Mouse (Mus musculus) mouse trophoblast stem cell (cell line): Measurements from ENCODE around the gene Gtf2ird1.

ENCODE experiments used
- in situ Hi-C, 2 experiments: fragments of 300-500 bp; cut with MseI, MboI; formaldehyde crosslinking; loops; 2 replicates in 1 of 2; 3 replicates in 1 of 2; pipeline ENCODE4 v1.15.1; 2025

The Gtf2ird1 gene

DNA sequence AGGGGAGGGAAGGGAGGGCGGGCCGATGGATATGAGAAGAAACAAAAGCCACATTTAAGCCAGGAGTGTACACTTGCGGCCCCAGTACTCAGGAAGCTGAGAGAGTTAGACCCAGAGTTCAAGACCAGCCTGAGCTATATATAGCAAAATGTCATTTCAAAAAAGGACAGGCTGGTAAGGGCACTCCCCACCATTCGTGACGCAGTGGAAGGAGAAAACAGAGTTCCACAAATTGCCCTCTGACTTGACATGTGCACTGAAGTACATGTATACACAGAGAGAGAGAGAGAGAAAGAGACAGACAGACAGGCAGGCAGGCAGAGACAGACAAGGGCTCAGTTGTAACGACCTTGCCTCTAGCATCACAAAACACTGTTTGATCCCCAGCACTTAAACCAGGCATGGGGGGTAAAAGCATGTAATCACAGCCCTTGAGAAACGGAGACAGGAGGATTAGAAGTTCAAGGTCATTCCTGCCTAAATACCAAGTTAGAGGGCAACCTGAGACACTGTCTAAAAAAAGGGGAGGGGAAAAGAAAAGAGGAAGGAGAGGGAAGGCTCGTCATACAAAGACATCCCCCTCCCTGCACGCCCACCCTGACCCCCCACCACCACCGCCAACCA is 11.2 kb downstream of the Gtf2ird1 start:
- in situ Hi-C loops = no loop called here

- in situ Hi-C loops = no loop called here
Measured at GRCm38 (mm10) chr5:134444473-134444872, 12.0 kb downstream of the Gtf2ird1 start.

DNA sequence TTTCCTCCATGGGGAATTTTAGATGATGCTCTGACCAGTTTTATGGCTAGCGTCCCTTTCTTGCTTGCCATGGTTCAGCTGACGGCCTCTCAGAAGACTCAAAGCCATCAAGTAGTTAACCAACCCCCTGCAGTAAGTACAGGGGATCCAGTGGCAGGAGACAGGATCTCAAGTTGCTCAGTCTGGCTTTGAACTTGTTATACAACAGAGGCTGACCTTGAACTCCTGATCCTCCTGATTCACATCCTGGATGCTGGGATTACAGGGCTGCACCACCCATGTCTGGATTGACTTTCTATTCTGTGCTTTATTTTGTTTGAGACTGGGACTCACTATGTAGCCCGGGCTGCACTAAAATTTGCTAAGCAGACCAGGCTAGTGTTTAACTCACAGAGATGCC is 14.4 kb downstream of the Gtf2ird1 start:
- in situ Hi-C loops = no loop called here

DNA sequence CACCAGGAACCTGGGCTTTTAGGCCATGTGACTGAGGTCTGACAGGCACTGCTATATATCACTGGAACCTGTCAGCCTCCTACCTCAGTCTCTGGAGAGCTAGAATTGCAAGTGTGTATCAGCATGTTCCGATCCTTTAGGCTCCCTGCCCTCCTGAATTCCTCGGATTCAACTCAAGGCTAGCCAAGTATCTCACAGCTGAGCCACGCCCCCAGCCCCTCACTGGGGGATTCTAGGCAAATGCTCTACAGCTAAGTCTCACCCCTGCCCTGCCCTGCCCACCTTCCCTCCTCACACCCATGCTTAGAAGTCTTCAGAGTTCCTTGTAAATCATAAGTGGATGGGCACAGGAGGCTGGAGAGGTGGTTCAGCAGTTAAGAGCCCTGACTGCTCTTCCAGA is 15.4 kb downstream of the Gtf2ird1 start:
- in situ Hi-C loops = no loop called here

DNA sequence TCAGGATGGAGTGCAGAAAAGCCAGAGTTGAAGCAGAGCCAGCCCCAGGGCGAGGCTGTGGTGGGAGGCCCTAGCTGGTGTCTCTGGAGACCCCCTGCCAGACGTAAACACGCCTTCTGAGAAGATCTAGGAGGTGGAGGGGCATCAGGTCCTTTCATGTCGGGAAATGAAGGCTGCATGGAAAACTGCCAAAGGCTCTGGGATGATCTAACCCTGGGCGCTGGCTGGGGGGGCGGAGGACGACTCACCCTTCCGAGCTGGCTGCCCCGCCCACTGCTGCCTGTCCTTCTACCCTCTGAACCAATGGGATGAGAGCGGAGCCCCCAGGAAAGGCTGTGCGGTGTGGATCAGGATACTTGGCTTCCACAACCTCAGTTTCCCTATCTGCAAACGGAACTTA is 16.4 kb downstream of the Gtf2ird1 start:
- in situ Hi-C loops = no loop called here

- in situ Hi-C loops = no loop called here
Measured at GRCm38 (mm10) chr5:134439481-134439880, 17.0 kb downstream of the Gtf2ird1 start.

DNA sequence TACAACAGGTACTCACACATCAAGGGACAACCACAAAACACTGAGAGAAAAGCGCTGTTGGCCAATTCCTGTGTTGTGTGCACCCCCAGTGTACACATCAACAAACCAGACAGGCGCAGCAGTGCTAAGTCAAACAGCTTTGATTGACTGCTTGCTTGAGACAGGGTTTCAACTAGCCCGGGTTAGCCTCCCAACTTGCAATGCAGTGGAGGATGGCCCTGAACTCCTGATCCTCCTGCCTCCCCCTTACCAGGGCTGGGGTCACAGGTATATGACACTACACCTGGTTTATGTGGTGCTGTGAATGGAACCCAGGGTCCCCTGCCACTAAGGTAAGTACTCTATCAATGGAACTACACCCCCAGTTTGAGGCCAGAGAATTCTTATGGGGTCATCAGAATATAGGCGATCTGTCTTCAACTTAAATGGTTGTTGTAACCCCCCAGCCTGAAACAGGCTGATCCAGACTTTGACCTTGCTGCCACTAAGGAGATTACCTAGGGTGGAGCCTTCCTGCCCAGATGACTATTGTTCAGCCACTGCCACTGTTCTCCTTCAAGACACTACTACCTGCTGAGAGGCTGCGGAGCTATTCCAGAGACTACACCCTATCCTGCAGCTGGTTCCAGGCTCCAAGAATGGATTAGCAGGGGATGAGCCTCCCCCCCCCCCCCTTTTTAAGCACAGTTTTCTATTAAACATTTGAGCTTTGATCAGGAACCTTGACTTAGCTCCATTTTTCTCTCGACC is 17.7 kb downstream of the Gtf2ird1 start:
- in situ Hi-C loops = no loop called here

GRCm38 (mm10) chr5:134437459-134437827 is 19.1 kb downstream of the Gtf2ird1 start:
- in situ Hi-C loops = no loop called here

GRCm38 (mm10) chr5:134436782-134437458 is 19.6 kb downstream of the Gtf2ird1 start:
- in situ Hi-C loops = no loop called here

DNA sequence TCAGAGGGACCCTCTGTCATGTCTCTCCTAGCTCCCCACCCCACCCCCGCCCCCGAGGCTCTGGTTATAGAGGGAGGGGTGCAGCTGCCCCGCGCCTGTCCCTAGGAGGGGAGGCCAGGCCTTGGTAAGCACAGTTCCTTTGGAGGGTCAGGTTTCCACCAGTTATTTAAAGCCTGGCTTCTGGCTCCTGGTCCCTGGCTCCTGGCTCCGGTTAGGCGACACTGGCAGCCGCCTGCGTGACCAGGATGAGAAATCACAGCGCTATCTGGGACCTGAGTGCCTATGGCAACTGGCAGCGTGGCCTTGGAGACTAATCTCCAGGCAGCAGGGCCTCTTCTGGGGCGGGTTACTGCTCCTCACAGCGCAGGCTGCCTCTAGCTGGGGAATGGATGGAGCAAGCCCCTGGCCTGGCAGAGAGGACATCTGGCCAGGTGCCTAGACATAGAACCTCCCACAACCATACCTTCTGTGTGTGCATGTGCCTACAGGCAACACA is 20.6 kb downstream of the Gtf2ird1 start:
- in situ Hi-C loops = no loop called here

GRCm38 (mm10) chr5:134433137-134433536 is 23.4 kb downstream of the Gtf2ird1 start:
- in situ Hi-C loops = no loop called here

GRCm38 (mm10) chr5:134430087-134430486 is 26.4 kb downstream of the Gtf2ird1 start:
- in situ Hi-C loops = no loop called here

DNA sequence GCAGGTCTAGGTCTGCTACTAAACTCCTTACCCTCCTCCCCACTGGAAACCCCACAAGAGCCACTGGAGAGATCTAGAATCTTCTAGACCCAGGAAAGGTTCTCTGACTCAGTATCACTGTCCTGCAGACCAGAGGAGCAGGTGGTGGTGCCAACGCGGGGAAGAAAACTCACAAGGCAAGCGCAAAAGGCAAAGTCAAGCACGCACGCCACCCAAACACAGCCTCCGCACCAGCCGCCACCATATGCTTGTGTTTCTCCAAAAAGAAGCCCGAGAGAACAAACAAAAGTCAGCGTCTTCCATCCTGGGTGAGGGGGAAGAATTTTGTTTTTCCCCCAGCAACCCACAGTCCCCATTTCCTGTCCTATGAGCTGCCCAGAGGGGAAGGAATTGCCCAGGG is 28.9 kb downstream of the Gtf2ird1 start:
- in situ Hi-C loops = no loop called here

- in situ Hi-C loops = no loop called here
Measured at GRCm38 (mm10) chr5:134425601-134426000, 30.9 kb downstream of the Gtf2ird1 start.

DNA sequence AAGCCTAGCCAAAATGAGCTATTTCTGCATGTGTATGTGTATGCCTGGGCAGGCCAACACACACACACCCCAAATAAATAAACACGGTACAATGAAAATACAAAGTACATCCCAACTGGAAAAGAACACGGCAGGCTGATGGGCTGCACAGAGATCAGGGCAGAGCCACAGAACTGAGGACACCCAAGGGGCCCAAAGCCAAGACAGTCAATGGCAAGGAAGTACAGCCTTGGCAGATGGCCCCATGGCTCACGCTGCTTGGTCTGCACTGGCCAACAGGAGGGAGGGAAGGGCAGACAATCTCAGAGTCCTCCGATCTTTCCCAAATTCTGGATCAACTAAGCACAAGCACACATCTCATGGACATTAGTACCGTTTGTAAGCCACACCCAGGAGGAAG is 32.6 kb downstream of the Gtf2ird1 start:
- in situ Hi-C loops = no loop called here

- in situ Hi-C loops = no loop called here
Measured at GRCm38 (mm10) chr5:134423372-134423771, 33.1 kb downstream of the Gtf2ird1 start.

- in situ Hi-C loops = no loop called here
Measured at GRCm38 (mm10) chr5:134422265-134422925, 34.1 kb downstream of the Gtf2ird1 start.

DNA sequence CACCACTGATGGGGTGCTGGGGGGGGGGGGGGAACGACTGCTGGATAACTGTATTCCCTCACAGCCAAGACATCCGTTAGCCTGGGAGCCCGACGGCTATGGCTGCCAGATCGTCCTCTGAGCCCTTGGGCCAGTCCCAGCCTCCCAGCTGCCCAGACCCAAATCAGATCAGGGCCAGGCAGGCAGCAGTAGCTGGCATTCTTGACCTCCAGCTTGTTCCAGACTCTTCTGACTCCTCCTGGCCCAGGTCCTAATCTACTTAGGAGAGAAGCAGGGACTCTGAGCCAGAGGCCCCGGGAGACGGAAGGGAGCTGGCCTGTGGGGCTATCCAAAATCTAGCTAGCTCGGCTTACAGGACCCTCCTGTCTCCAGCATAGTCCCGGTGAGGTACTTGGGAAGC is 35.5 kb downstream of the Gtf2ird1 start:
- in situ Hi-C loops = no loop called here

DNA sequence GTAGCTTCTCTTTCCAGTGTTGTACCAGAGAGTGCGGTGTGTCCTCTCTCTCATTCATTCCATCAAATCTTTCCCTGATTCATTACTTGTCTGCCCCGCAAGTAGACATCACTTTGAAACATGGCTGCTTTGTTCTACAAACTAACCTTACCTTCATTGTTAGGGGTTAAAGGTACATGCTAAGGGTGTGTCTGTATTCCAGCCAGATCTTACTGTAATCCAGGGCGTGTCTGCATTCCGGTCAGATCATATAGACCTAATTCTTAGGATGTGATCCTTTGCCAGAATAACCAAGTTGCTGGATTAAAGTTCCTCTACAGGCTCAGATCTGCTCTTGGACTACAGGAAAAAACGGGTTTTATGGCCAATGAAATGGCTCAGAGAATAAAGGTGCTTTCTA is 36.8 kb downstream of the Gtf2ird1 start:
- in situ Hi-C loops = no loop called here

GRCm38 (mm10) chr5:134418315-134419074 is 38.0 kb downstream of the Gtf2ird1 start:
- in situ Hi-C loops = no loop called here

GRCm38 (mm10) chr5:134412341-134412740 is 44.2 kb downstream of the Gtf2ird1 start:
- in situ Hi-C loops = no loop called here
